24 mouse cellular contexts compared by ENCODE assay signal in genomic region chr13:6922357-6922721, GRCm38 (mm10).
DNase-seq lines count a peak whose midpoint lies in the region; ATAC-seq lines count a peak whose summit lies in the region.
"Had no signal": no experiment of that assay in that cellular context is flagged by ENCODE, and none has a peak within 500 bp of the region (broad histone marks: within the 10 kb centered on the region; RNA-seq: fewer than 3 reads in every experiment).

No protein-coding gene starts in this region.

- H3K27ac ChIP-seq in midbrain, embryonic 15.5 days = no peak overlapping the region
- no peak overlapping the region for H3K27ac ChIP-seq in hindbrain, embryonic 13.5 days
- H3K27ac ChIP-seq: embryonic facial prominence, embryonic 15.5 days; forebrain, embryonic 12.5 days; heart, adult 2 months; hindbrain, embryonic 12.5 days; hindbrain, postnatal 0 days had no signal

- peak; percentile 83 for ATAC-seq in granulocyte monocyte progenitor cell, adult 5-6 weeks (replicated peaks; ENCODE audit: poor library complexity, severe bottlenecking)
- ATAC-seq in neutrophil, adult 5-6 weeks (ENCODE audit: extremely low read depth, insufficient number of reproducible peaks, low FRiP score, poor library complexity, severe bottlenecking) = peak; percentile 64; the same call in 1 of the 2 replicates
- no peak for ATAC-seq in midbrain, embryonic 15.5 days (replicated peaks)
- no peak for ATAC-seq in hindbrain, embryonic 13.5 days (ENCODE audit: low FRiP score)
- ATAC-seq: CD4-positive, CD25-positive, alpha-beta regulatory T cell, adult 4 months; forebrain, embryonic 16.5 days; hindbrain, postnatal 0 days had no signal

- H3K4me2 ChIP-seq in midbrain, embryonic 15.5 days = no peak overlapping the region
- H3K4me2 ChIP-seq in hindbrain, embryonic 13.5 days = no peak overlapping the region
- H3K4me2 ChIP-seq: embryonic facial prominence, embryonic 15.5 days; forebrain, embryonic 12.5 days; heart, embryonic 11.5 days; hindbrain, embryonic 12.5 days had no signal

- H3K9ac ChIP-seq in midbrain, embryonic 15.5 days = no peak overlapping the region
- no peak overlapping the region for H3K9ac ChIP-seq in hindbrain, embryonic 13.5 days
- H3K9ac ChIP-seq: embryonic facial prominence, embryonic 15.5 days; forebrain, embryonic 12.5 days; hindbrain, embryonic 12.5 days had no signal

- no peaks in the 10 kb centered on the region for H3K9me3 ChIP-seq in midbrain, embryonic 15.5 days
- H3K9me3 ChIP-seq in hindbrain, embryonic 13.5 days = no peaks in the 10 kb centered on the region
- H3K9me3 ChIP-seq: embryonic facial prominence, embryonic 15.5 days; forebrain, embryonic 12.5 days; hindbrain, embryonic 12.5 days had no signal

- no peak overlapping the region for H3K4me3 ChIP-seq in midbrain, embryonic 15.5 days
- no peak overlapping the region for H3K4me3 ChIP-seq in hindbrain, embryonic 13.5 days
- H3K4me3 ChIP-seq: embryonic facial prominence, embryonic 15.5 days; forebrain, embryonic 12.5 days; heart, adult 2 months; hindbrain, embryonic 12.5 days had no signal

- peak; percentile 89 for DNase-seq in ES-CJ7 (ENCODE audit: low read depth, low spot score)
- peak; percentile 96 for DNase-seq in R1 (ENCODE audit: low read depth, low spot score)
- DNase-seq in kidney, postnatal 36 days = no peak
- DNase-seq in embryo, embryonic 10.5 days (ENCODE audit: low spot score) = no peak
- DNase-seq: adrenal gland, postnatal 25 days; B cell, adult 2 months; cerebellum, adult 18-20 months; cerebellum, adult 9-11 months; cerebellum, postnatal 36 days; embryo, embryonic 11 days; gastrocnemius, postnatal 10 days; heart, adult 2 months; heart, postnatal 36 days had no signal

- H3K4me1 ChIP-seq in midbrain, embryonic 15.5 days = no peaks in the 10 kb centered on the region
- H3K4me1 ChIP-seq in hindbrain, embryonic 13.5 days (replicated peaks) = no peaks in the 10 kb centered on the region
- H3K4me1 ChIP-seq: embryonic facial prominence, embryonic 15.5 days; forebrain, embryonic 12.5 days; hindbrain, embryonic 12.5 days had no signal

- WGBS in midbrain, embryonic 15.5 days = 38% methylated on average over 2 of the region's 2 CpGs
- WGBS in hindbrain, embryonic 13.5 days = 32% methylated on average over 2 of the region's 2 CpGs

- no peaks in the 10 kb centered on the region for H3K36me3 ChIP-seq in midbrain, embryonic 15.5 days (replicated peaks)
- no peaks in the 10 kb centered on the region for H3K36me3 ChIP-seq in hindbrain, embryonic 13.5 days
- H3K36me3 ChIP-seq: embryonic facial prominence, embryonic 15.5 days; forebrain, embryonic 12.5 days; hindbrain, embryonic 12.5 days had no signal

- H3K27me3 ChIP-seq in midbrain, embryonic 15.5 days (replicated peaks) = no peaks in the 10 kb centered on the region
- H3K27me3 ChIP-seq in hindbrain, embryonic 13.5 days = no peaks in the 10 kb centered on the region
- H3K27me3 ChIP-seq: embryonic facial prominence, embryonic 15.5 days; forebrain, embryonic 12.5 days; hindbrain, embryonic 12.5 days had no signal

Comparison
In these comparisons a context has a peak if more than half of its experiments do, and no peak if none do; other contexts are left out.
1. DNase-seq: peak in ES-CJ7 (single experiment) and R1 (single experiment); none in kidney, postnatal 36 days (0 of 2) and embryo, embryonic 10.5 days (single experiment).
2. ATAC-seq: peak in granulocyte monocyte progenitor cell, adult 5-6 weeks (single experiment) and neutrophil, adult 5-6 weeks (single experiment); none in midbrain, embryonic 15.5 days (single experiment) and hindbrain, embryonic 13.5 days (single experiment).